Mouse (Mus musculus): Measurements from ENCODE around the gene Plekhh3. TPM values are rescaled to one million over a fixed set of nuclear protein-coding genes. Genes with fewer than 3 reads are reported as not detected.
A peak's percentile ranks its signal among the peaks of the same experiment; 100 is the strongest.

The Plekhh3 gene
- polyA plus RNA-seq, 1 experiment from 2014 or later, result 7.7 TPM

DNA sequence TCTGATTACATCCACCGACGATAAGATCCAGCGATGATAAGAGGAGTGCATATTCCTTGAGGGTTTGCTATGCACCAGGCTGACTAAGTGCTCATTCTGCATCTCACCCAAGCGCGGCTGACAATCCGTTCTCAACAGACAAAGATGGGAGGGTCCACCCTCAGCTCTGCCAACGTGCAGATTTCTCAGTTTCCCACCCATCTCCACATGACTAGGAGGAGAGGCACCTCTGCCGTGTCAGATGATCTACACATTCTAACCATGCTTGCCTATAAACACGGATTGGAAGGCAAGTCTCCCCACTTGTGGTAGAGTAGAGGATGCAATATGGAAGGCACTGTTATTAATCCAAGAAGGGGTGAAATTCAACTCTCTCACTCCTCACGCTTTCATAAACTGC lies 22.4 kb downstream of the Plekhh3 start:
- no peak for ATAC-seq (ENCODE audit: low FRiP score)
- 68% methylated on average over 10 of the region's 10 CpGs for WGBS
- H3K27me3 ChIP-seq (ENCODE audit: control insufficient read depth, insufficient read depth, low read length), result no peaks in the 10 kb centered on the region
- no peak overlapping the region for H3K4me2 ChIP-seq (replicated peaks)
- H3K9me3 ChIP-seq (ENCODE audit: control insufficient read depth, low read length), result no peaks in the 10 kb centered on the region
- H3K27ac ChIP-seq, result no peak overlapping the region
- peaks cover 10% of the 10 kb centered on the region; the same call in 1 of the 2 replicates for H3K4me1 ChIP-seq (replicated peaks; ENCODE audit: control insufficient read depth, insufficient read depth, low read length)
- no peak overlapping the region for H3K4me3 ChIP-seq (replicated peaks; ENCODE audit: low read length)
- no peak for DNase-seq (ENCODE audit: low spot score)
- H3K9ac ChIP-seq, result no peak overlapping the region
- H3K36me3 ChIP-seq (replicated peaks; ENCODE audit: control insufficient read depth, insufficient read depth), result no peaks in the 10 kb centered on the region

DNA sequence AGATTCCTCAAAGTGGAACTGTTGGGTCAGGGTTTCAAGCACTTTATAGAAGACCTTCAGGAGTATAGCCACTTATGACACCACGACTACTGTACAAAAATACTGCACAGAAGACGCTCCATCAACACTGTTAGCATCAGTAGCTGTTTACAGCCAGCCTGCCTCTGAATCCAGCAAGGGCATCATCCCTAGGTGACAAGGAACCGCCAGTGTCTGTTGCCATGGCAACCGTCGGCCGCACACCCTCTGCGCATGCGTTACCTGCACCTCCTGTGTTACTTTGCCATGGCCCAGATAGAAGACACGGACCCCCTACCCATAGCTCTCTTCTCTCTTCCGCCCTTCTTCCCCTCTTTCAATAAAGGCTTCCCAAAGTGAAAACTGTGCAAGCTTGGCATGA lies 24.8 kb downstream of the Plekhh3 start:
- Histone ChIP-seq H3K9ac (no peak overlapping the region), H3K4me3 (replicated peaks; ENCODE audit: low read length) (no peak overlapping the region), H3K27ac (peak overlapping the region; percentile 72), H3K27me3 (ENCODE audit: control insufficient read depth, insufficient read depth, low read length) (no peaks in the 10 kb centered on the region), H3K9me3 (ENCODE audit: control insufficient read depth, low read length) (no peaks in the 10 kb centered on the region), H3K36me3 (replicated peaks; ENCODE audit: control insufficient read depth, insufficient read depth) (no peaks in the 10 kb centered on the region), H3K4me1 (replicated peaks; ENCODE audit: control insufficient read depth, insufficient read depth, low read length) (peaks cover 13% of the 10 kb centered on the region; the same call in 1 of the 2 replicates), H3K4me2 (replicated peaks) (peak overlapping the region; percentile 30)
- WGBS, result 20% methylated on average over 10 of the region's 10 CpGs
- DNase-seq (ENCODE audit: low spot score) (peak; percentile 83), ATAC-seq (ENCODE audit: low FRiP score) (peak; percentile 60; the same call in 1 of the 2 replicates)

DNA sequence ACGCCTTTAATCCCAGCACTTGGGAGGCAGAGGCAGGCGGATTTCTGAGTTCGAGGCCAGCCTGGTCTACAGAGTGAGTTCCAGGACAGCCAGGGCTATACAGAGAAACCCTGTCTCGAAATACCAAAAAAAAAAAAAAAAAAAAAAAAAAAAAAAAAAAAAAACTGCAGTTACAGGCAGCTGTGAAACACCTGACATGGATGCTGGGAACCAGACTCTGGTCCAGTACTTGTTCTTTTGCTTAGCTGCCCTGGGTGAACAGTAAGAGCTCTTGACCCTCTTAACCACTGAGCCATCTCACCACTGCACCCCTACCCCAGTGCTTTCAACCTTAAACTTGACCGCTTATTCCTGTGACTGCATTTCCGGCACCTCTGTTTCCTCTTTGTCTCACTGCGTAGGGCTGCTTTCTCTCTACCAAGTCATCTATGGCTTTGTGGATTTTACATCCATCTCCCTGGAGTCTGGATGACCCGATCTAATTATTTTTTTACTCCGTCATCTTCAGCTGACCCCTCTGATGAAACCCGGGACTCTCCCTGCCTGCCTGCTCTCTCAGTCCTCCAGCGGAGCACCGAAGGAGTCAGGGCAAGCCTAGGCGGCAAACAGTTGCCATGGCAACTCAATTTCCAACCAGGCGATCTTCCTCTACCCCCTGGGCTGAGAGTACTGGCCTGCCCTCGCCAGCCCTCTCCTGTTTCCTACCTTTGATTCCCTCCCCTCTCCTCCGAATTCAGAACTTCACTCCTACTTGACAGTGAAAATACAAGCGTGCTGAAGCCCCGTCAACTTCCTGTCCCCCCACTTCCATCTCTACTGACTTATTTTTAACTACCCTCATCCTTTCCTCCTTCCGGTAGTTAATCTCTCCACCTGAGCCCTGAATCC lies 27.6 kb downstream of the Plekhh3 start:
- Histone ChIP-seq H3K36me3 (replicated peaks; ENCODE audit: control insufficient read depth, insufficient read depth) (no peaks in the 10 kb centered on the region), H3K4me2 (replicated peaks) (peak overlapping the region; percentile 49), H3K9me3 (ENCODE audit: control insufficient read depth, low read length) (no peaks in the 10 kb centered on the region), H3K4me1 (replicated peaks; ENCODE audit: control insufficient read depth, insufficient read depth, low read length) (peaks cover 13% of the 10 kb centered on the region; the same call in 1 of the 2 replicates), H3K27me3 (ENCODE audit: control insufficient read depth, insufficient read depth, low read length) (no peaks in the 10 kb centered on the region), H3K27ac (peak overlapping the region; percentile 72), H3K4me3 (replicated peaks; ENCODE audit: low read length) (peak overlapping the region; percentile 16), H3K9ac (peak overlapping the region; percentile 44)
- peak; percentile 69 for ATAC-seq (ENCODE audit: low FRiP score)
- peak; percentile 64 for DNase-seq (ENCODE audit: low spot score)
- 19% methylated on average over 18 of the region's 19 CpGs for WGBS

DNA sequence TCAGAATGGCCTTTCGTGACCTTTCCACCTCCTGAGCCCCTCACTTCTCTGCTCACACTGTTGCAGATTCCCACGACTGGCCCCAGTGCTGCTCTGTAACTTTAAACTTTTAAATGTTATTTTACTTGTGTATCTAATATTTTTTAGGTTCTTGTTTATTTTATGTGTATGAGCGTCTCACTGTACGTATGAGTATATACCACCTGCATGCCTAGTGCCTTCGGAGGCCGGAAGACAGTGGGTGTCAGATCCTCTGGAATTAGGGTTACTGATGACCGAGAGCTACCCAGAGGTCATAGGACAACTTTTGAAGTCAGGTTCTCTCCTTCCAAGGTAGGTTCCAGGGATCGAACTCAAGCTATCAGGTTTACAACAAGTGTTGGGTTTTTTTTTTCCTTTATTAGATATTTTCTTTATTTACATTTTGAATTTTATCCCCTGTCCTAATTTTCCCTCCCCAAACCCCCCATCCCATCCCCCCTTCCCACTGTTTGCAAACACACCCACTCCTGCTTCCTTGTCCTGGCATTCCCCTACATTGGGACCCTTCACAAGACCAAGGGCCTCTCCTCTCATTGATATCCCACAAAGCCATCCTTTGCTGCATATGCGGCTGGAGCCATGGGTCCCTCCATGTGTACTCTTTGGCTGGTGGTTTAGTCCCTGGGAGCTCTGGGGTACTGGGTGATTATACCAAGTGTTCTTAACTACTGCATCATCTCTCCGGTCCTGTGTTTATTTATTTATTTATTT lies 28.8 kb downstream of the Plekhh3 start:
- 86% methylated on average over 10 of the region's 10 CpGs for WGBS
- Histone ChIP-seq H3K4me1 (replicated peaks; ENCODE audit: control insufficient read depth, insufficient read depth, low read length) (peaks cover 13% of the 10 kb centered on the region; the same call in 1 of the 2 replicates), H3K36me3 (replicated peaks; ENCODE audit: control insufficient read depth, insufficient read depth) (no peaks in the 10 kb centered on the region), H3K9ac (no peak overlapping the region), H3K4me3 (replicated peaks; ENCODE audit: low read length) (no peak overlapping the region), H3K27me3 (ENCODE audit: control insufficient read depth, insufficient read depth, low read length) (no peaks in the 10 kb centered on the region), H3K9me3 (ENCODE audit: control insufficient read depth, low read length) (no peaks in the 10 kb centered on the region), H3K27ac (no peak overlapping the region), H3K4me2 (replicated peaks) (no peak overlapping the region)
- ATAC-seq (ENCODE audit: low FRiP score) (no peak), DNase-seq (ENCODE audit: low spot score) (no peak)

DNA sequence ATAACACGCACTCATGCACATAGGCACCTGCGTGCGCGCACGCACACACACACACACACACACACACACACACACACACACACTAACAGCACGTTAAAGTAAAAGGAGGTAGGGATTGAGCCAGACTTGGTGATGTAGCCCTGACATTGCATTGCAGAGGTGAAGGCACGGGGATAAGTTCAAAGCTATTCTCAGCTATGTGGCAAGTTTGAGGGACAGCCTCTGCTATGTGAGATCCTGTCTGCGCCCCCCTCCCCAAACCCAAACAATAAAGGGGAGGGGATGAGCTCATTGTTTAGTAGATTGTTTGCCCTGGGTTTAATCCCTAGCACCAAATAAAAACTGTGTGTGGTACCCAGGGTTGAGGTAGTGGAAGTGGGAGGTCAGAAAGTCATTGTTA lies 30.1 kb downstream of the Plekhh3 start:
- H3K4me2 ChIP-seq (replicated peaks), result no peak overlapping the region
- H3K36me3 ChIP-seq (replicated peaks; ENCODE audit: control insufficient read depth, insufficient read depth), result no peaks in the 10 kb centered on the region
- peaks cover 5% of the 10 kb centered on the region; the same call in 1 of the 2 replicates for H3K4me1 ChIP-seq (replicated peaks; ENCODE audit: control insufficient read depth, insufficient read depth, low read length)
- H3K27me3 ChIP-seq (ENCODE audit: control insufficient read depth, insufficient read depth, low read length), result no peaks in the 10 kb centered on the region
- no peak overlapping the region for H3K4me3 ChIP-seq (replicated peaks; ENCODE audit: low read length)
- ATAC-seq (ENCODE audit: low FRiP score) (no peak), DNase-seq (ENCODE audit: low spot score) (no peak)
- WGBS, result 79% methylated on average over 8 of the region's 8 CpGs
- no peak overlapping the region for H3K27ac ChIP-seq
- H3K9ac ChIP-seq, result no peak overlapping the region
- no peaks in the 10 kb centered on the region for H3K9me3 ChIP-seq (ENCODE audit: control insufficient read depth, low read length)

DNA sequence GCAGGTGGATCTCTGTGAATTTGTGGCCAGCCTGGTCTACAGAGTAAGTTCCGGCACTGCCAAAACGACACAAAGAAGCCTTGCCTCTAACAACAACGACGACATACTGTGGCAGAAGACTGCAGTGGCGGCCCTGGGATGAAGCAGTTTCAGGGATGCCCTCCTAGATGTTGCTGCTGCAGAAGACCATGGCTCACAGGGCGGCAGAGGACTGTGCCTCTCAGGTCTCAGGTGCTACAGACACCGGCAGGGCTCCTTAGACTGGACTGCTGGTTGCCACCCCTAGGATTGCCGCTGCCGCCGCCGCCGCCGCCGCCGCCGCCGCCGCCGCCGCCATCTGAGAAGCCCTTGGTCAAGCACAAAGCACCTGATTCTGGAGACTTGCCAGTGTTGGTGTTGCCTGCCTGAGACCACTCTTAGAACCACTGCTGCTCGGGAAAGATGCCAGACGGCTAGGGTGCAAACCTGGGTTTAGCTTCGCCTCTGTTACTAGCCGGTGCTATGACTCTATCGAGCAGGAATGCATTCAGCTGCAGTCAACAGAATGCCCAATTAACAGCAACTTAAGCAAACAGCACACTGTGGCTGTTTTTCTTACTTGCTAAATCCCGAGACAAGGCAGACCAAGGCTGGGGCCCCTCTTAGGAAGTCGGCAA lies 30.9 kb downstream of the Plekhh3 start:
- WGBS, result 38% methylated on average over 27 of the region's 27 CpGs

DNA sequence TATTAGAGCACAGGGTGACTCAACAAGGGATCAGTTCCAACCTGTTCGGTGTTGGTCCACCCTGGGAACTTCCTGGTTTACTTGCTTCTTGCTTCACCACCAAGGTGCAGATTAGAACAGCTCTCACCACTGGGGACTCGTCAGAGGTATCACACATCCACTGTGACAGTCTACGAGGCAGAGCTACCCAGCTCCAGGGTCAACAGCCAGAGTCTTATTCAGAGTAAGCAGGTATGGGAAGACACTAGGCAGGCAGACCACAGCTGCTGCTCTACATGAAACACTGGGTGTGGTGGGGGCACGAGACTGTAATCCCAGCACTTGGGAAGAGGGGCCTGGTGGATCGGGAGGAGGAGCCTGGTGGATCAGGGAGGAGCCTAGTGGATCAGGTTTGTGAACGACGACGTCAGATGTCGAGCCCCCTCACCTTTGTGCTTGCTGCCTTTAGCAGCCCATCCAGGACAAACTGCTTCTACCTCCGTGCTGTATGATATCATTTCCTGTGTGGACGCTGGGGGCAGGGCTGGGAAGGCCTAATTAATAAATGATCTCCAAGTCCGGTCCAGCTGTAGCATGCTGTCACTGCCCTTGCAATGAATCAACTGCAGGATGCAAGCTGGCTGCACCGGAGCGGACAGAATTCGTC lies 32.5 kb downstream of the Plekhh3 start:
- peak; percentile 59; the same call in 1 of the 2 replicates for ATAC-seq (ENCODE audit: low FRiP score)
- DNase-seq (ENCODE audit: low spot score), result no peak
- no peaks in the 10 kb centered on the region for H3K27me3 ChIP-seq (ENCODE audit: control insufficient read depth, insufficient read depth, low read length)
- peak overlapping the region; percentile 48 for H3K27ac ChIP-seq
- H3K9ac ChIP-seq, result 0 out of 2 replicates have a peak overlapping the region, but pooled peaks have one; percentile 28
- H3K4me1 ChIP-seq (replicated peaks; ENCODE audit: control insufficient read depth, insufficient read depth, low read length), result peaks cover 3% of the 10 kb centered on the region; the same call in 1 of the 2 replicates
- no peaks in the 10 kb centered on the region for H3K9me3 ChIP-seq (ENCODE audit: control insufficient read depth, low read length)
- H3K4me3 ChIP-seq (replicated peaks; ENCODE audit: low read length), result no peak overlapping the region; the same call in 1 of the 2 replicates
- peak overlapping the region; percentile 40 for H3K4me2 ChIP-seq (replicated peaks)
- H3K36me3 ChIP-seq (replicated peaks; ENCODE audit: control insufficient read depth, insufficient read depth), result no peaks in the 10 kb centered on the region
- WGBS, result 21% methylated on average over 15 of the region's 15 CpGs

More for the DNA sequence above, 30.9 kb downstream of the Plekhh3 start:
- H3K4me2 ChIP-seq (replicated peaks), result peak overlapping the region; percentile 50
- no peaks in the 10 kb centered on the region for H3K9me3 ChIP-seq (ENCODE audit: control insufficient read depth, low read length)
- H3K27me3 ChIP-seq (ENCODE audit: control insufficient read depth, insufficient read depth, low read length), result no peaks in the 10 kb centered on the region
- no peaks in the 10 kb centered on the region for H3K36me3 ChIP-seq (replicated peaks; ENCODE audit: control insufficient read depth, insufficient read depth)
- DNase-seq (ENCODE audit: low spot score), result no peak
- peak overlapping the region; percentile 24; the same call in 1 of the 2 replicates for H3K9ac ChIP-seq
- no peak for ATAC-seq (ENCODE audit: low FRiP score)
- peaks cover 3% of the 10 kb centered on the region; the same call in 1 of the 2 replicates for H3K4me1 ChIP-seq (replicated peaks; ENCODE audit: control insufficient read depth, insufficient read depth, low read length)
- H3K27ac ChIP-seq, result peak overlapping the region; percentile 47; the same call in 1 of the 2 replicates
- peak overlapping the region; percentile 21 for H3K4me3 ChIP-seq (replicated peaks; ENCODE audit: low read length)

DNA sequence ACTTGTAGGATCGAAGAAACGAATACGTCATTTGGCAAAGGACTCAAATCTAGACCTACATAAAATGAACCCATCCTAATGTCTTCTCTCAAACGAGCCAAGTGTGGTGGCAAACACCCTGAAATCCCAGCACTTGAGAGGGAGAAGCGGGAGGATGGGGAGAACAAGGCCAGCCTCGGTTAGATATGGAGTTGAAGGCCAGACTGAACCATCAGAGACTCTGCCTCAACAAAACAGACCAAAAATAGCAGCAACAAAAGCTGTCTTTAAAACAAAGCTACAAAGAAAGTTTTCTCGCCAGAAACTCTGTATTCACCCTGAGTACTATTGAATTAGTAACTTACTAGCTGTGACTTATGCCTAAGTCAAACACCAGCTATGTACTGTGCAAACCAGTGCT lies 34.2 kb downstream of the Plekhh3 start:
- DNase-seq (ENCODE audit: low spot score), result no peak
- Histone ChIP-seq H3K27ac (no peak overlapping the region), H3K36me3 (replicated peaks; ENCODE audit: control insufficient read depth, insufficient read depth) (no peaks in the 10 kb centered on the region), H3K9me3 (ENCODE audit: control insufficient read depth, low read length) (no peaks in the 10 kb centered on the region), H3K4me1 (replicated peaks; ENCODE audit: control insufficient read depth, insufficient read depth, low read length) (no peaks in the 10 kb centered on the region), H3K9ac (no peak overlapping the region), H3K4me3 (replicated peaks; ENCODE audit: low read length) (no peak overlapping the region), H3K4me2 (replicated peaks) (no peak overlapping the region), H3K27me3 (ENCODE audit: control insufficient read depth, insufficient read depth, low read length) (no peaks in the 10 kb centered on the region)
- ATAC-seq (ENCODE audit: low FRiP score), result no peak
- WGBS, result 79% methylated on average over 7 of the region's 7 CpGs
